Mouse (Mus musculus): Measurements from ENCODE around the gene Pex7.

DNA sequence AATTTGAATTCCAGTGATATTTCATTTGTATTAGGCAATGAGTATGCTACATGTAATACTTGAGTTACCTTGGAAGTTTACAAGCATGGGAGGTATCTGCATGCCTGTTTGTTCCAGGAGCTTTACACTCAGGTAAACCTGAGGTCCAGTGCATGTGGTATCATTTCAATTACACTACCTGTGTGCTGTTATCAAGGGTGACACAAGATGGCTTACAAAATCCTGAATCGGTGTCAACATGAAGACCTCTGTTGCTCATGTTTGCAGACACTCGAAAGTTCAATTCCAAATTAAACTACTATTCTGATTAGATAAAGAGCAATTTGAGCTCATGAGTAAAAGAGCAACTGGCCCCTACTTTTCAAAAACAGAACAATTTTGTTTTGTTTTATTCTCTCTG is 3.0 kb upstream of the Pex7 start:
- TF ChIP-seq POLR2A (IDR thresholded peaks at IDR 0.05; ENCODE audit: borderline replicate concordance, control insufficient read depth, low read depth, low read length): no peak
- no peak for TF ChIP-seq CTCF (IDR thresholded peaks at IDR 0.05; ENCODE audit: control insufficient read depth, insufficient read depth, low read length)

Data from bone marrow, adult 2 months (tissue).